Mouse (Mus musculus): Measurements from ENCODE around the gene Rtbdn. TPM values are rescaled to one million over a fixed set of nuclear protein-coding genes. Genes with fewer than 3 reads are reported as not detected.

Rtbdn gene
- polyA plus RNA-seq, 1 experiment from 2014 or later, result 0.21 TPM

- WGBS, result 33% methylated on average over 11 of the region's 11 CpGs
- DNase-seq (ENCODE audit: low spot score), result no peak
- Histone ChIP-seq H3K27me3 (ENCODE audit: insufficient read depth, poor library complexity, severe bottlenecking) (peaks cover 41% of the 10 kb centered on the region), H3K27ac (peak overlapping the region; percentile 83), H3K4me3 (peak overlapping the region; percentile 75), H3K36me3 (no peaks in the 10 kb centered on the region), H3K4me1 (peaks cover 90% of the 10 kb centered on the region), H3K9me3 (no peaks in the 10 kb centered on the region)
These were observed 34.0 kb downstream of the Rtbdn start for GRCm38 (mm10) chr8:84980622-84981358.

GRCm38 (mm10) chr8:84981644-84982498 is 35.1 kb downstream of the Rtbdn start:
- H3K9me3 ChIP-seq, result no peaks in the 10 kb centered on the region
- peaks cover 44% of the 10 kb centered on the region for H3K27me3 ChIP-seq (ENCODE audit: insufficient read depth, poor library complexity, severe bottlenecking)
- H3K36me3 ChIP-seq, result no peaks in the 10 kb centered on the region
- 77% methylated on average over 15 of the region's 15 CpGs for WGBS
- peaks cover 89% of the 10 kb centered on the region for H3K4me1 ChIP-seq
- peak overlapping the region; percentile 39; the same call in 1 of the 2 replicates for H3K27ac ChIP-seq
- DNase-seq (ENCODE audit: low spot score), result no peak
- no peak overlapping the region for H3K4me3 ChIP-seq

- 52% methylated on average over 3 of the region's 3 CpGs for WGBS
- H3K4me1 ChIP-seq, result peaks cover 82% of the 10 kb centered on the region
- H3K9me3 ChIP-seq, result no peaks in the 10 kb centered on the region
- DNase-seq (ENCODE audit: low spot score), result peak; percentile 70
- H3K27ac ChIP-seq, result peak overlapping the region; percentile 31; the same call in 1 of the 2 replicates
- peaks cover 40% of the 10 kb centered on the region for H3K27me3 ChIP-seq (ENCODE audit: insufficient read depth, poor library complexity, severe bottlenecking)
- no peak overlapping the region for H3K4me3 ChIP-seq
- H3K36me3 ChIP-seq, result no peaks in the 10 kb centered on the region
These were observed 35.8 kb downstream of the Rtbdn start for GRCm38 (mm10) chr8:84982499-84983011.

- peak; percentile 76 for DNase-seq (ENCODE audit: low spot score)
- Histone ChIP-seq H3K9me3 (no peaks in the 10 kb centered on the region), H3K27me3 (ENCODE audit: insufficient read depth, poor library complexity, severe bottlenecking) (peaks cover 48% of the 10 kb centered on the region), H3K27ac (peak overlapping the region; percentile 91), H3K36me3 (no peaks in the 10 kb centered on the region), H3K4me1 (peaks cover 69% of the 10 kb centered on the region), H3K4me3 (peak overlapping the region; percentile 71)
- 9% methylated on average over 16 of the region's 16 CpGs for WGBS
These were observed 37.7 kb downstream of the Rtbdn start for GRCm38 (mm10) chr8:84984294-84985048.

GRCm38 (mm10) chr8:84985049-84985683 is 38.4 kb downstream of the Rtbdn start:
- Histone ChIP-seq H3K27ac (peak overlapping the region; percentile 91), H3K36me3 (no peaks in the 10 kb centered on the region), H3K9me3 (no peaks in the 10 kb centered on the region), H3K27me3 (ENCODE audit: insufficient read depth, poor library complexity, severe bottlenecking) (peaks cover 44% of the 10 kb centered on the region), H3K4me1 (peaks cover 63% of the 10 kb centered on the region), H3K4me3 (peak overlapping the region; percentile 71)
- WGBS, result 1% methylated on average over 23 of the region's 23 CpGs
- no peak for DNase-seq (ENCODE audit: low spot score)

GRCm38 (mm10) chr8:84985684-84986378 is 39.0 kb downstream of the Rtbdn start:
- WGBS, result under 1% methylated on average over 53 of the region's 53 CpGs
- H3K4me1 ChIP-seq, result peaks cover 59% of the 10 kb centered on the region

GRCm38 (mm10) chr8:84986379-84986945 is 39.7 kb downstream of the Rtbdn start:
- no peaks in the 10 kb centered on the region for H3K36me3 ChIP-seq
- WGBS, result 28% methylated on average over 8 of the region's 8 CpGs

More at GRCm38 (mm10) chr8:84985684-84986378, 39.0 kb downstream of the Rtbdn start:
- H3K4me3 ChIP-seq, result peak overlapping the region; percentile 71
- no peaks in the 10 kb centered on the region for H3K9me3 ChIP-seq
- peak overlapping the region; percentile 91 for H3K27ac ChIP-seq
- DNase-seq (ENCODE audit: low spot score), result peak; percentile 95
- peaks cover 37% of the 10 kb centered on the region for H3K27me3 ChIP-seq (ENCODE audit: insufficient read depth, poor library complexity, severe bottlenecking)
- H3K36me3 ChIP-seq, result no peaks in the 10 kb centered on the region

GRCm38 (mm10) chr8:84987388-84987787 is 40.6 kb downstream of the Rtbdn start:
- WGBS, result 81% methylated on average over 5 of the region's 5 CpGs
- H3K9me3 ChIP-seq, result no peaks in the 10 kb centered on the region
- H3K36me3 ChIP-seq, result no peaks in the 10 kb centered on the region
- no peak for DNase-seq (ENCODE audit: low spot score)
- H3K4me3 ChIP-seq, result no peak overlapping the region
- H3K27me3 ChIP-seq (ENCODE audit: insufficient read depth, poor library complexity, severe bottlenecking), result peaks cover 23% of the 10 kb centered on the region
- H3K4me1 ChIP-seq, result peaks cover 49% of the 10 kb centered on the region
- no peak overlapping the region for H3K27ac ChIP-seq

More at GRCm38 (mm10) chr8:84986379-84986945, 39.7 kb downstream of the Rtbdn start:
- H3K27ac ChIP-seq, result peak overlapping the region; percentile 91
- H3K4me3 ChIP-seq, result peak overlapping the region; percentile 71
- H3K27me3 ChIP-seq (ENCODE audit: insufficient read depth, poor library complexity, severe bottlenecking), result peaks cover 32% of the 10 kb centered on the region
- DNase-seq (ENCODE audit: low spot score), result no peak
- no peaks in the 10 kb centered on the region for H3K9me3 ChIP-seq
- H3K4me1 ChIP-seq, result peaks cover 58% of the 10 kb centered on the region

- whole genome bisulfite sequencing, result 59% methylated on average over 2 of the region's 2 CpGs
- H3K27me3 ChIP-seq (ENCODE audit: insufficient read depth, poor library complexity, severe bottlenecking), result peaks cover 22% of the 10 kb centered on the region
- H3K4me3 ChIP-seq, result no peak overlapping the region
- no peak for DNase-seq (ENCODE audit: low spot score)
- H3K27ac ChIP-seq, result no peak overlapping the region
- H3K9me3 ChIP-seq, result no peaks in the 10 kb centered on the region
- H3K4me1 ChIP-seq, result peaks cover 44% of the 10 kb centered on the region
- no peaks in the 10 kb centered on the region for H3K36me3 ChIP-seq
These were observed 41.1 kb downstream of the Rtbdn start for GRCm38 (mm10) chr8:84987903-84988302.

GRCm38 (mm10) chr8:84989311-84989731 is 42.5 kb downstream of the Rtbdn start:
- Histone ChIP-seq H3K9me3 (no peaks in the 10 kb centered on the region), H3K4me3 (peak overlapping the region; percentile 67; the same call in 1 of the 2 replicates), H3K27ac (peak overlapping the region; percentile 85; the same call in 1 of the 2 replicates), H3K4me1 (peaks cover 37% of the 10 kb centered on the region), H3K27me3 (ENCODE audit: insufficient read depth, poor library complexity, severe bottlenecking) (peaks cover 28% of the 10 kb centered on the region), H3K36me3 (no peaks in the 10 kb centered on the region)
- WGBS, result 20% methylated on average over 15 of the region's 15 CpGs
- no peak for DNase-seq (ENCODE audit: low spot score)

- peak overlapping the region; percentile 85 for H3K27ac ChIP-seq
- peak; percentile 96 for DNase-seq (ENCODE audit: low spot score)
- H3K4me1 ChIP-seq, result peaks cover 32% of the 10 kb centered on the region
- peaks cover 29% of the 10 kb centered on the region for H3K27me3 ChIP-seq (ENCODE audit: insufficient read depth, poor library complexity, severe bottlenecking)
- H3K9me3 ChIP-seq, result no peaks in the 10 kb centered on the region
- H3K36me3 ChIP-seq, result no peaks in the 10 kb centered on the region
- under 1% methylated on average over 15 of the region's 15 CpGs for WGBS
- peak overlapping the region; percentile 67 for H3K4me3 ChIP-seq
These were observed 43.0 kb downstream of the Rtbdn start for GRCm38 (mm10) chr8:84989810-84990209.

Data from heart, embryonic 10.5 days (tissue).